Mouse (Mus musculus) urinary bladder, postnatal 25 days (tissue): ENCODE data around the gene Frat2.
"Not testable (repeated sequence)": the region's sequence is repeated elsewhere in the genome, so short reads cannot be mapped to it uniquely, and the experiment has no call there.

Experiments
- DNase-seq: peaks from one replicate; pipeline ENCODE4 v3.0.0; 2022; ENCODE audit warnings: low spot score

Gene Frat2

DNA sequence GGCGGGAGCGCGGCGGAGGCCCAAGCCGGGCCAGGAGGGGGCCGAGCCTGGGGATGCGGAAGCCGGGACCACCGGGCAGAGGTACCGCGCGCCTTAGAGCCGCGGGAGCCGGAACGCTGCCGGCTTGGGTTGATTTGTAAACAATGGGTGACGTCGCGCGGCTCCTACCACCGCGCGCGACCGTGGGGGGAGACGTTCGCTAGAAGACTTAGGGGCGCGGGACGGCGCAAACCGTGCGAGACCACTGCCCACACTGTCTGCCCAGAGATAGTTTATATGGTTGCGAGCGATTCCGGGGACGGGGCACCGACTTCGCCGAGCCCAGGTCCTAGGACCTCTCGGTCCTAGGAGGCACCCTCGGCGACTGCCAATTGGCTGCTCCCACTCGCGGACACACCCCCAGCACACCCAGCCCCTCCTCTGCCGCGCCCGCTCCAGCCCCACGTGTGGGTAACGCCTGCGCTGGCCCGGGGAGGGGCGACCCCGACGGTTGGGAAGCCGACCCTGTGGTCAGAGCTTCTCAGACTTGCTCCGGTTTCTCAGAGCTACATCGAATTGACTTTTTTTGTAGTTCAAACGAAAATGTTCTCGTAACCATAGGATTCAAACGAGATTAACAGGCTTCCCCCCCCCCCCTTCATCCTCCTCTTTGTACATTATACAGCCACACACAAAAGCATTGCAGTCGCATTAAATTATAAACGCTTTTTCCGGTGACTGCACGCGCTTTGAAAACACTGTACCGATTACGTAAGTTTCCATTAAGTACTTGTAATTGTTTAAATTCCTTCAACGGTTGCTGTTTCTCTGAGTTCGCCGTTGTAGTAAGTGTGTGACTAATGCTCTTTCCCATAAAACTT is at the start of gene Frat2:
TSS of gene Frat2 (minus strand) at position 141 of the 860 bp plus-strand sequence.
- peak; percentile 83 for DNase-seq

DNA sequence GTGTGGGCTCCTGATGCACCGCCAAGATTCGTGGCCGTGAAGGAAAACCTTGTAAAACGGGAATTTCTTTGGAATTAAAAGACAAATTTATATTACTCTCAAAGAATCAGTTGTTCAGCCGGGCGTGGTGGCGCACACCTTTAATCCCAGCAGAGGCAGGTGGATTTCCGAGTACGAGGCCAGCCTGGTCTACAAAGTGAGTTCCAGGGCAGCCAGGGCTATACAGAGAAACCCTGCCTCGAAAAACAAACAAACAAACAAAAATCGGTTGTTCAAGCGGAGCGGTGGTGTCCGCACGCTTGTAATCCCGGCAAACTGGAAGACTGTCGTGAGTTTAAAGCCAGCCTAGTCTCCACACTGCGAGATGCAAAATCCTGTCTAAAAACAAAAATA is 48.4 kb upstream of the Frat2 start:
- no peak for DNase-seq

DNA sequence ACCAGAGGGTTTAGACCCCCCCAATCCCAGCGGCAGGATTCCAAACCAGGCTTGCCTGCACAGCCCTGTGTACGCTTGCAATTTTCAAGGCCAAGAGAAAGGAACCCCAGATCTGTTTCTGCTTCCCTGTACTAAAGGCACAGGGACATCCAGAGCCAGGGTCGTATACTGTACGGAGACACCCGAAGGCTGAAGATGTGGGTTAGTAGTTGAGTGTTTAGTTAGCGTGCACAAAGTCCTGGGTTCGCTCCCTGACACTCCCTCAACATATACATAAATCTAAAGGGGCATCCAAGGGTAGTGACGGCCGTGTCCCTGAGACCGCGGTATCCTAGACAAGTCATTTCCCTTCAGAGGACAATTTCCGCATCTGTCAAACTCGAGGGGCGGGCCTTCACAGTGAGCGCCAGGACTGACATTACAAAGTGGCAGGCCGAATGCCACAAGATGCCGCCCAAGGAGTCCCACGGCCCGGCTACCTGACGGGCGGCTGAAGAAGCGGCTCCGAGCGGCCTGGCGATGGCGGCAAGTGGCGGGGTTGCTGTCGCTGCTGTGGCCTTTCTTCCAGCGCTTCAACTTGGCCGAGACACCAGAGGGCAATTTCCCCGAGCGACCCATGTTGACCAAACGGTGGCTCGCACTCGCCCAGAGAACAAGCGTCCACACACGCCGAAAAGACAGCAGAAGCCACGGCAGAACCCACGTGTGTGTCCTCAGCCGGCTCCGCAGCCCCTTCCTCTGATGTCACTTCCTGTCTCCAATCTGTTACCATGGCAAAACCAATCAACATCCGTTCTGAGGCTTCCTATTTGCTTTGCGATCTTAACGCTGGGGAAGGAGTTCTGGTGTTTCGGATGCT is 47.8 kb upstream of the Frat2 start, which contains the start of gene Rrp12:
TSS of gene Rrp12 (minus strand) at position 714 of the 859 bp plus-strand sequence.
- DNase-seq, result peak; percentile 63

DNA sequence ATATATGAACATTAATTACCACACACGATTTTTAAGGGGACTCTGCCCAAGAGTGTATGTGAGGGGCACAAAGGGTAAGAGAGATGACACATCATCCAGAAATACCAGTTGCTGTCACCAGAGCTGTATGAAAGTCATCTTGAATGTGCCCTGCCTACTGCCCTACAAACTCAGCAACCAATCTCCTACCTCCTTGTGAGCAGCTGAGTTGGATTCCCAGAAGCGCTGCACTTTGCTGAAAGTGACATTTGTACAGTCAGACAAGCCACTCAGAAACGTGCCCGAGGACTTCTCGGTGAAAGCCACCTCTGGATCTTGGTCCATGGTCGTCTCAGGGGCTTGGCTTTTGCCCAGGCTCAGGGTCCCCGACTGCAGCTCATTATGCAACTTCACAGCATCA is 47.0 kb upstream of the Frat2 start:
- DNase-seq, result no peak

DNA sequence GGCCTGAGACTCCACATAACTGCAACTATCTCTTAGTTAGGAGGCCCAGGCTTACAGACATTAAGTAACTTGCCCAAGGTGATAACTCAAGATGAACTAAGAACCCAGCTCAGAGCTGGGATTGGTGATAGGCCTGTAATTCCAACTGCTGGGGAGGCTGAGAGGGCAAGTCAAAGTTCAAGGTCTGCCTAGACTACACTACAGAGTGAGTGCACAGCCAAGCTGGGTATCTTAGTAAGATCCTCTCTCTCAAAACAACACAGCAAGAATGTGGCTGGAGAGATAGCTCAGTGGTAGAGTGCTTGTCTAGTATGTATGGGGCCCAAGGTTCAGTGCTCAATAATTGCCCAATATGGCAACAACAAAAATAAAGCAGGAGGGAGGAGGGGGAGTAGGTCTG is 40.3 kb upstream of the Frat2 start:
- no peak for DNase-seq

DNA sequence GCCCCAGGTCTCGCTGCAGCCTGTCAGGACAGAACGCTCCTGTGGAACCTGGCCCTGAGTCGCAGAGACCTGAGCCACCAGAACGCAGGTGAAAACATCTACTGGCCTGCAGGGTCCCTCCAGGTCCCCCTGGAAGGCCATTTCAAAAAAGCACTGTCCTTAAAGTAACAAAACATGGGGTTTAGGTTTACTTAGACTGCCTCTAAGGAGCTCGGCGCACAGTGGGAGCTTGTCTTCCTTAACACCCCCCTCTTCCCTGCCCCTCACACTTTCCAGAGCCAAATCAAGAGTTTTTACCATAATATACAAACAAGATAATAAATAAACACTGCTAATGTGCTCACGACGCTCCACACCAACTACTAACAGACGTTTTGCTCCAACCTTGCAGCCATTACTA is 36.0 kb upstream of the Frat2 start:
- DNase-seq, result no peak

DNA sequence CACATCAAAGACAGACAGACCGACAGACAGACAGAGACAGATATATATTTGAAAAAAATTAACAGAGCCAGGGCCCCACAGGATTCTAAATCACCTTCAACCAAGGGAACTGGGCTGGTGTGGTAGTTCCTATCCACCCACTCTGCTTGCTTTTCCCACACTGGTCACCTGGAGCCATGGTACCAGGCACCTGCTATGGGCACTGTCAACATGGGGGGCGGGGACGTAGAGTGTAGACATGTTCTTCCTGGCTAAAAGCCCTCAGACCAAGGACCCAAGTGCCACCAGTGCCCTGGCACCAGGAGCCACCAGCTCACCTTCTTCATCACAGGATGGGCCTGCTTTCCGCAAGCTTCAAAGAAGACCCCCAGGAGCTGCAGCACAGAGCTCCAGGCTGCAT is 33.9 kb upstream of the Frat2 start:
- no peak for DNase-seq

DNA sequence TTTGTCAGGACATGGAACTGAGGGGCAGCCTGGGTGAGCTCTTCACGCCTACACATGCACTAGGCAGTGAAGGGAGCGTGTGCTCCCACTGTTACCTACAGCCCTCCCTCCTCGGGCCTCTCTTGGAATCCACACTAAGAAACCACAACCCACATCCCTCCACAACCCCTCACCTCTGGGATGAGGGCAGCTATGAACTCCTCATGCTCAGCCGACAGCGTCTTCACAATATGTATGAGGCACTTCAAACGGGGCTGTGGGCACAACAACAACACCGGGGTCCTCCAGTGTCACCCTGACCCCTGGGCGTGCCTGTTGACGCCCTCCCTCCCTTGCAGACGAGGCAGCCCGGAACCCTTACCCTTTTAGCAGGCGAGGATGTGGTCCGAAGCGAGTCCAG is 26.4 kb upstream of the Frat2 start:
- DNase-seq, result no peak

DNA sequence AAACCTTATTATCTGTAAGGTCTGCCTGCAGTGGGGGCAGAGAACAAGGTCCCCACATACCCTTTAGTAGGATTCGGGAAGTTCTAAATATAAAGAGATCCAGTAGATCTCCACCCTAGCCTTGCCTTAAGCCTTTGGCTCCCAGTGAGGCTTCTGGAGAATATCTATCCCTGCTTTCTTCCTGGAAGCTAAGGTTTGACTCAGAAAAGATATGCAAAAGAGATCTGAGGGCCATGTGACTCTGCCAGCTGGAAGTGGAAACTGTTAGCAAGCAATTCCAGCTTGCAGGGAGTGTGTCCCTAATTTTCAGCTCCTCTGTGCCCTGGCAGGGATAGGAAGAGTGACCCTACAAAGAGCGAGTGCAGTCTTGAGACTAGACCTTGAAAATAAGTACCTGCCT is 24.4 kb upstream of the Frat2 start:
- no peak for DNase-seq

DNA sequence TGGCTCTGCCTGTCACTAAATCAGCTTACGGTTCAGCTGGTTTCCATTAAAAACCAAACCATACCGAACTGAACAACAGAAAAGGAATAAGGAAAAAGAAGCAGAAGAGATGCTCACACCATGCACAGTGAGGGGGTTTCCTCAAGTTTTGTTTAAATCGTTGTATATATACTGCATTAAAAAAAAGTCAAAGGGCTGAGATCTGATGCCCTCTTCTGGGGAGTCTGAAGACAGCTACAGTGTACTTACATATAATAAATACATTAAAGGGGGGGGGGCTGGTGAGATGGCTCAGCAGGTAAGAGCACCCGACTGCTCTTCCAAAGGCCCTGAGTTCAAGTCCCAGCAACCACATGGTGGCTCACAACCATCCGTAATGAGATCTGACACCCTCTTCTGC is 22.0 kb upstream of the Frat2 start:
- not testable (repeated sequence) for DNase-seq

DNA sequence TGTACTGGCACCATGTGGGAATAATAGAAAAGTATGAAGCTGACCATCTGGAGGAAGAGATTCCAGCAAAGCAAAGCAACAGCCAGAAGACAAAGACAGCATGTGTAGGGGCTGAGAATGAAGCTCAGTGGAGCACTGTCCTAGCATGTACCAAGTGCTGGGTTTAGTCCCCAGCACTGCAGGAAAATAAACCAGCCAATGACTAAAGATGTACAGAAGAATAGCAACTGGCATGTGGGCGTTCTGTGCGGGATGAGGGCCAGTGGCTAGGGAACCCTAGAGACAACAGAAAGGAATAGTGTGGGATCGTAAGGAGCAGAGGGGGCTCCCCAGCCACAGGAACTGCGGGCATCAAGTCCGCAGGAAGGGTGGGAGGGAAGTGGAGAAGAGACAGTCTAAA is 21.4 kb upstream of the Frat2 start:
- no peak for DNase-seq

DNA sequence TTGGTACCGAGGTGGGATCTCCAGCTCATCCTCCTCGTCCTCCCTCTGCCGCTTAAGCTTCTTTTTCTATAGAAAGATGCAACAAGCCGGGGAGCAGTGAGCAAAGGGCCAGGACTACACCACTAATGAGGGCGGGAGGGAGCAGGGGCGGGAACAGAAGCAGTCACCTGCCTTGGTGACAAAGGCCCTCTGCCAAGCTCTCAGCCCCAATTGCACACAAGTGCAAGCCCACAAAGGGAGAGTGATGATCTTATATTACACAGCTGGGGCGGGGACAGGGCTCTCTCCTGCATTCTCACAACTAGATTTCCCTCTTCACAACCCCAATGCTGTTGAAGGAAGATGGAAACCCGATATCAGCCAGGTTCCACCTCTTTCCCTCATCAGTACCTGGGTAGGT is 18.8 kb upstream of the Frat2 start:
- DNase-seq, result no peak

DNA sequence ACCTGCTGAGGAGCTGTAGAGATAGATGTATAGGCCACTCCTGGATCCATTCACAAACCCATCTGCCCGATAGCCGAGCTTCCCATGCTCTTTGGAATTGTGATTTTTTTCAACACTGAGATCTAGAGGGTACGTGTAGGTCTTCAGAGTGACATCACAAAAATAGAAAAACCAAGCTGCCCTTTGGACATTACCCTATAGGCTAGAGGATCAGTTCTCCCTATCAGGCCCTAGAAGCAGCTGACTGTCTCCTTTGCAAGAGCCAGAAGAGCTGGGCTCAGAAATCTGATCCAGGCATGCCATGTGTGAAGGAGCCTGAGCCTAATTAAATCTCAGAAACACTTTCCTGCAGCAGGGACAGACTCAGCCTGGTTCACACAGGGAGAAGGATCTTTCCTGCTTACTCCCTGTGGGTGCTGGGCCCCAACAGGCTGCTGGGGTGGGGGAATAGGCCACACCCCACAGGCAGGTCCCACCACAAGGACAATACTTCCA is 9.9 kb upstream of the Frat2 start:
- no peak for DNase-seq

DNA sequence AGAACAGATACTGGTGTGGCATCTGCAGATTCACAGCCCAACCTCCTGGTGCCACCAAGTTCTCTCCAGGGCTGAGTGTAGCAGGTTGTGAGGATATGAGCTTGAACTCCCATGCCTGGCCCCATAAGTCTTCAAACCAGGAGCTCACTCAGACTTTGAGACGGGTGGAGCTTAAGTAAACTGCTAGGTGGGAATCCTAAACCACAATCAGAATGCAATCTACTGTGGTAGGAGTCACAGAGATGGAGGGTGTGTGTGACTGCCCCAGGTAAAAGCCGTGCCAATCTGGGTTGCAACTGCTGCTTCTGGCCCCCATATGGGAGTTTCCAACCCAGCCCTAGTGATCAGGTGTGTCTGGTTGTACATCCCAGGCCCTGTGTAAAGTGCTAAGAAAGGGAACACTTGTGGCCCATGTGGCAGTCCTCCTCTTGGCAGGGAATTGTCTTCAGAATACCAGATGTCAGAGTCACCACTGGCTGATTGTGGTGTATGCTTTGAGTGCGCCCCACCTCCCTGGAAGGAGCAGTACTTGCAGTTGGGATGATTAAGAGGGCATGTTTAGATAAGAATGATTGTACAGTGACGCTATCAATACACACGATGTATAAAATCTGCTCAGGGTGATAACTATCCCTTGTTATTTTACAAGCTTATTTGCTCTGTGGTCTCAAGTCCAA is 9.3 kb upstream of the Frat2 start:
- no peak for DNase-seq

DNA sequence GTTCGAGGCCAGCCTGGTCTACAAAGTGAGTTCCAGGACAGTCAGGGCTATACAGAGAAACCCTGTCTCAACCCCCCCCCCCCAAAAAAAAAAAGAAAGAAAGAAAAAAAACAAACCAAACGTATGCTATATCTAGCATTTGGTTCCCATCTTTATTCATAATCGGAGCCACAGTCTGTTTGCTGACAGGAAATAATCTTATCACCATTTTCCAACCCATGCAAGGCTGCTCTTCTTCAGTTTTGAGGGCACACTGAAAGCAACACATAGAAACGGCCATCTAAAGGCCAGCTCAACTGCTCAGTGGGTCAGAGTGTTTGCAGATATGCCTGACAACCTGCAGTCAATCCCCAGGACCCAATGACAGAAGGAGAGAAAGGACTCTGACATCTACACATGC is 4.5 kb upstream of the Frat2 start:
- no peak for DNase-seq

DNA sequence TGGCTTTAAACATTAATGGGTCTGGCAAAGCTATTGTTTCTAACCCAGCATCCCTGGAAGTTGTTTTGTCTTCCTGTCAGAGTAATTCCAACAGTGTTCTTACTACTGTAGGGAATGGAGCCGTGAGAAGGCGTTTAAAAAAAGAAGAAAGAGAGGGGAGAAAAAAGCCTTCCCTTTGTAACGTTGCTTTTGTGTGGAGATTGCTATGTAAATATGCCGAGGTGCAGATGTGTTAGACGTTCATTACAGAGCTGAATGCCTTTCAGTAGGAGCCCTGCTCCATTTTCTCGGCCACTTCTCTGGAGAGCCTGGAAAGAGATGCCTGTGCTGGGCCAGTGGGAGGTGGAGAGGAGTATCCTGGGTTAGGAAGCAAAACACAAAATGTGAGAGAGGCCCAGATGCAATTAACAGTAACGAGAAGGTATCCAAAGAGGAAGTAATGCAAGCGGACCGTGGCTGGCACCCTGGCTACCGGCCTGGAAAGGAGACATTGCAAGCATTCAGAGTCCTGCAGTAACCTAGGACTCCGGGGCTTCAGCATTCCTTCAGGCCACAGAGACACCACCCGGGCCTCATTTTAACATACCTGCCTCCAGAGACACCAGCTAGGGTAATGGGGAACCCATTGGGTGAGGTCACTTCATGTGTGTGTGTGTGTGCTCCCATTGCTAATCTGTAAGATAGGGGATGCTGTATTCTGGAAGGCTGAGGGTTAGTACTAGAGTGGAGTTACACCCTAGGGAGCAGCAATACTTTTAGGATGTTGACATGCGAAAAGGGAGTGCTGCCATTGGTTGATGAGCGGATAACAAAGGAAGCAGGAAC is 3.0 kb upstream of the Frat2 start:
- DNase-seq, result no peak

DNA sequence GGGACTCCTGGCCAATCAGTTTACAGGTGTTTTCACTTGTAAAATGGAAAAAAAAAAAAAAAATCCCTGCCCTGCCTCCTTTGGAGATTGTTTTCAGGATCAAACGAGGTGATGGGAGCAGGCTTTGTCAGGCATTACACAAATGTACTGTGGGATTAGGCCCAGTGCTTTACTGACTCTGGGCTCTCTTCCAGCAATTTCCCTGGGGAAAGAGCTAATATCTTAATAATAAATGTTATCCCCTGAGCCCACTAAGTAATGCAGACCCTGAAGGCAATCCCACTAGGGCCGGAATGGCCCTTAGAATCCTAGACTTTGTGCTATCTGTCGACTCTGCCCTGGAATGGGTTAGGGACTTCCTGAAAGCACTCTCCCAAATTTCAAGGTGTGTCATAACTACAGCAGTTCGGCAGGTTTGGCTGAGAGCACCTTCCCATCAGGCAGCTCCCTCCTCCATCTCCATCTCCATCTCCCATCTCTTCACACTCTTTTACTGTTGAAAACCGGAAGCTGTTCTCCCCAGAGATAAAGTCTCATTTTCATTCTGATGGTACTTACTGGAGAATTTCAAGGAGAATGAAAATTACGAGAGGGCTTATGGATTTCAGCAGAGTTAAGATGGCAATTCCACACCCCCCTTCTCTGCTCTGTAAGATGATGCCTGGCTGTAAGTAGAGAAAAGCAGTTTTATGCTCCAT is 2.2 kb upstream of the Frat2 start:
- no peak for DNase-seq

DNA sequence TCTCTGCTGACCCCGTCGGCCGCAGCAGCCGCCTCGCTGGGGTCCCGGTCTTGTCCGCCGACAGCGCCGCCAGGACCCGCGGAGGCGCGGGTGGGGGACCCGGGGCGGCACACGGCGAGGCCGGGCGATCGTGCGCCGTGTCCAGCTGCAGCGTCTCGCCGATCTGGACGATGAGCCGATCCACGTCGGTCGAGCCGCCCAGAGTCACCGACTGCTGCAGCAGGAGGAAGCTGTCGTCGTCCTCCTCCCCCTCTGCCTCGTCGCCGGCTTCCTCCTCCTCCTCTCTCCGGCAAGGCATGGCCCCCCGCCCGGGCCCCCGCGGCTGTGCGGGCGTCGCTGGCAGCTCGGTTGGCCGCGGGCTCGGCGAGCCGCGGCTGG is 329 bp downstream of the Frat2 start:
- DNase-seq, result peak; percentile 21

DNA sequence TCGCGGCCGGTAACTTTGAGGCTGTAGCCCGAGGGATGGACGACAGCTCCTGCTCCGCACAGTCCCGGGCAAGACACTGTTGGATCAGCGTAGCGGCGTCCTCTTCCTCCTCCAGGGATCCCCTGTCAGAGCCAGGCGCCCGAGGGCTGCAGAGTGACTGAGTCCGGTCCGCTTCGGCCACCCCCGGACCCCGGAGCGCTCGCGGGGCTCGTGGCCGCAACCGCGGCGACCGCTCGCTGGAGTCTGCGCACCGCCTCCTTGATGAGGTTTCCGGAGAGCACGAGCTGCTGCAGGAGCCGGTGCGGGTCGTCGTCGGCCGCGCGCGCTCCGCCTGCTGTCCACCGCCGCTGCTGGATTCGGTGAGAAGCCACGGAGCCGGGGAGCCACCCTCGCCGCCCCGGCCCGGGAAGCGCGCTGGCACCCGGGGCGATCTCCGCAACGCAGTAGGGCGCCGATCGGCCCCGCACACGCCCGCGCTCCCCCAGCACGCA is 796 bp downstream of the Frat2 start:
- DNase-seq, result peak; percentile 31

DNA sequence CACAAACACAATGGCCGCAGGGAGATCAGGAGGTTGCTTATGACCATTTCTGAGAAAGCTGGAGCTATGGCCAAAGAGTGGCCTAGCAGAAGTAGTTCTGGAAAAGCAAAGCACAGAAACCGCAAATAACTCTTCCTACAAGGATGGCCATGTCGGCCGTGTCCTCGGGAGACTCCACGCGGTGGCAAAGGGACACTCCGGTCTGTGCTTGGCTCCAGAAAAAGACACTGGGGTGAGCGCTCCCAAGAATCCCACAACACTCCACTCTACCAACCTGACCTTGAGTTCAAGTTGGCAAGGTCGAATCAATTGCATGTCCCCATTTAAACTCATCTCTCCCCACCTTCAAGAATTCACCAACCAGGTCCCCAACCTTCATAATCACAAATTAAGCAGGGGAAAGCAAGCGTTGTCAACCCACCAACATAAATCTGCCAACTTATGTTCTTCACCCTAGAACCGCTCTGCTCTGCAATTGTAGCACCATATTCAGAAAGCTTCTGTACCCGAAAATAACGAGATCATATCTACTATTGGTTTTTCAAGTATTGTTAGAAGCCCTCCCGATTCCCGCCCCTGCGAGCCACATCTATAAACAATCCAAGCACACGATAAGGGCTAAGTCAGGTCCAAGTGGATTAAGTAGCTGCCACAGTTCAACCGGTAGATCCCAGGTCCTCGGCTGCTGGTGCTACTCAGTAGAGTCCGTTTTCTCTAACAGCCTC is 1.4 kb downstream of the Frat2 start:
- DNase-seq, result no peak
